Mouse (Mus musculus) c-Kit-negative CD71-positive TER-119-positive erythroid progenitor cells, embryonic 14.5 days (primary cell): ENCODE results near the gene Scgb1a1.
"Not testable (repeated sequence)": the region's sequence is repeated elsewhere in the genome, so short reads cannot be mapped to it uniquely, and the experiment has no call there.

Experiments used
- DNase-seq: peaks from one replicate; pipeline ENCODE4 v3.0.0-alpha.2; 2013; ENCODE audit warnings: low read depth, low spot score

Gene Scgb1a1

GRCm38 (mm10) chr19:9087821-9088220, at the start of gene Scgb1a1:
Gene Scgb1a1, minus strand, starts transcription at chr19:9087958.
- DNase-seq: no peak

GRCm38 (mm10) chr19:9137159-9137558, 49.4 kb upstream of the Scgb1a1 start:
- no peak for DNase-seq

GRCm38 (mm10) chr19:9135512-9136331, 48.0 kb upstream of the Scgb1a1 start, which contains the start of gene Asrgl1:
Gene Asrgl1, minus strand, starts transcription at chr19:9135636.
- peak; percentile 28 for DNase-seq

- DNase-seq: no peak
These were observed 47.2 kb upstream of the Scgb1a1 start for GRCm38 (mm10) chr19:9134746-9135511.

GRCm38 (mm10) chr19:9129996-9130395, 42.2 kb upstream of the Scgb1a1 start:
- no peak for DNase-seq

GRCm38 (mm10) chr19:9128499-9129194, 40.9 kb upstream of the Scgb1a1 start:
- no peak for DNase-seq

- not testable (repeated sequence) for DNase-seq
These were observed 36.2 kb upstream of the Scgb1a1 start for GRCm38 (mm10) chr19:9123986-9124385.

- DNase-seq: no peak
These were observed 34.6 kb upstream of the Scgb1a1 start for GRCm38 (mm10) chr19:9122390-9122789.

- DNase-seq: no peak
These were observed 32.1 kb upstream of the Scgb1a1 start for GRCm38 (mm10) chr19:9119655-9120425.

GRCm38 (mm10) chr19:9117275-9117674, 29.5 kb upstream of the Scgb1a1 start:
- DNase-seq: no peak

- DNase-seq: no peak
These were observed 28.5 kb upstream of the Scgb1a1 start for GRCm38 (mm10) chr19:9116268-9116667.

GRCm38 (mm10) chr19:9112043-9112442, 24.3 kb upstream of the Scgb1a1 start:
- no peak for DNase-seq

- DNase-seq: peak; percentile 54
These were observed 22.6 kb upstream of the Scgb1a1 start for GRCm38 (mm10) chr19:9110182-9110869.

- no peak for DNase-seq
These were observed 20.8 kb upstream of the Scgb1a1 start for GRCm38 (mm10) chr19:9108536-9108935.

GRCm38 (mm10) chr19:9107379-9107755, 19.6 kb upstream of the Scgb1a1 start:
- DNase-seq: no peak

GRCm38 (mm10) chr19:9106751-9107378, 19.1 kb upstream of the Scgb1a1 start:
- no peak for DNase-seq

GRCm38 (mm10) chr19:9106096-9106495, 18.3 kb upstream of the Scgb1a1 start:
- no peak for DNase-seq

GRCm38 (mm10) chr19:9105101-9105685, 17.4 kb upstream of the Scgb1a1 start:
- no peak for DNase-seq

GRCm38 (mm10) chr19:9103986-9104385, 16.2 kb upstream of the Scgb1a1 start:
- DNase-seq: no peak

GRCm38 (mm10) chr19:9101062-9101457, 13.3 kb upstream of the Scgb1a1 start:
- DNase-seq: no peak
